Mouse (Mus musculus): ENCODE measurements around the gene F8. TPM values are rescaled to one million over a fixed set of nuclear protein-coding genes. Genes with fewer than 3 reads are reported as not detected.

F8 gene
- total RNA-seq, 2 experiments from 2014 or later = 1.9 to 2.0 TPM

- Histone ChIP-seq H3K27ac (no peak overlapping the region), H3K4me3 (no peak overlapping the region)
- TF ChIP-seq CTCF (conservative IDR thresholded peaks at IDR 0.05) = no peak
- DNase-seq (ENCODE audit: low spot score in 2 of 2) = no peak
Observed at GRCm38 (mm10) chrX:75126893-75127292, 255.5 kb downstream of the F8 start.

- no peak for DNase-seq (ENCODE audit: low spot score in 2 of 2)
- H3K4me3 ChIP-seq = no peak overlapping the region
- TF ChIP-seq CTCF (conservative IDR thresholded peaks at IDR 0.05) = no peak
- H3K27ac ChIP-seq = no peak overlapping the region
Observed at GRCm38 (mm10) chrX:75125606-75126005, 256.8 kb downstream of the F8 start.

Other genes with a start within 250 kb of the F8 start
- not detected for gene Smim9, start 218.8 kb downstream of the F8 start, total RNA-seq (2021)
- 10 to 100 TPM; 39.2 to 50.7 TPM for gene Fundc2, start 216 bp downstream of the F8 start, total RNA-seq (2021)
- gene Cmc4, start 34.0 kb upstream of the F8 start, total RNA-seq (2021) = 10 to 100 TPM in 1 of 2 experiments, 1 to 10 TPM in 1; 8.8 to 16.5 TPM
- 1 to 10 TPM; 9.7 to 9.9 TPM for gene Mtcp1, start 34.0 kb upstream of the F8 start, total RNA-seq (2021)
- gene Brcc3, start 34.0 kb upstream of the F8 start, total RNA-seq (2021) = 10 to 100 TPM; 33.7 to 37.9 TPM
- gene Vbp1, start 131.7 kb upstream of the F8 start, total RNA-seq (2021) = 10 to 100 TPM; 69.2 to 76.2 TPM
- gene Rab39b, start 195.6 kb upstream of the F8 start, total RNA-seq (2021) = 10 to 100 TPM; 37.5 to 42.0 TPM